Mouse (Mus musculus) frontal cortex, adult 2 months (tissue): ENCODE results near the gene Pdlim7. TPM values are rescaled to one million over a fixed set of nuclear protein-coding genes. Genes with fewer than 3 reads are reported as not detected.

Experiments
- DNase-seq, 2 experiments: peaks; one replicate each; pipeline ENCODE4 v3.0.0; 2022; ENCODE audit warnings: low spot score in 1 of 2; ENCODE audit errors: extremely low spot score in 1 of 2
- polyA plus RNA-seq: library from polyadenylated mRNA; depleted of rRNA; stranded (reverse); fragments of >200 nt; gene quantifications from 2 replicates; pipeline ENCODE4 v1.2.3, GENCODE M21; 2012

Gene Pdlim7
- polyA plus RNA-seq, 1 experiment: 174 TPM

DNA sequence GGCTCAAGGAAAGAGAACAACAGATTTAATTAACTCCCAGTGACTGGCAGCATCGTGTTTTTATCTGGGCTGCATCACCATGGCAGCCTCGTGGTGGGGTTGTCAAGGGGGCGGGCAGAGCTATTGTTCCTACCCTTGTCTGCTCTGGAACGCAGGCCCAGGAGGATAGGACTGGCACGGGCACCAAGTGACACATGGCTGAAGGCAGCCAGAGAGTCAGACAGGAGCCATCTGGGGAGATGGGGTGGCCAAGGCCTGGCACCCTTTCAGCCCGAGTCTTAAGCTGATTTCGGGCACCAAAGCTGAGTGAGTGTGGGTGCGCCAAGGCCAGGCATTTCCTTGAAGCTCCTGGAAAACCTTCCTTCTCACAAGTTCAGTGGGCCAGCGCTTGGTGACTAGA, 43.1 kb downstream of the Pdlim7 start:
- DNase-seq: peak in 1 of 2 experiments; percentile 55

DNA sequence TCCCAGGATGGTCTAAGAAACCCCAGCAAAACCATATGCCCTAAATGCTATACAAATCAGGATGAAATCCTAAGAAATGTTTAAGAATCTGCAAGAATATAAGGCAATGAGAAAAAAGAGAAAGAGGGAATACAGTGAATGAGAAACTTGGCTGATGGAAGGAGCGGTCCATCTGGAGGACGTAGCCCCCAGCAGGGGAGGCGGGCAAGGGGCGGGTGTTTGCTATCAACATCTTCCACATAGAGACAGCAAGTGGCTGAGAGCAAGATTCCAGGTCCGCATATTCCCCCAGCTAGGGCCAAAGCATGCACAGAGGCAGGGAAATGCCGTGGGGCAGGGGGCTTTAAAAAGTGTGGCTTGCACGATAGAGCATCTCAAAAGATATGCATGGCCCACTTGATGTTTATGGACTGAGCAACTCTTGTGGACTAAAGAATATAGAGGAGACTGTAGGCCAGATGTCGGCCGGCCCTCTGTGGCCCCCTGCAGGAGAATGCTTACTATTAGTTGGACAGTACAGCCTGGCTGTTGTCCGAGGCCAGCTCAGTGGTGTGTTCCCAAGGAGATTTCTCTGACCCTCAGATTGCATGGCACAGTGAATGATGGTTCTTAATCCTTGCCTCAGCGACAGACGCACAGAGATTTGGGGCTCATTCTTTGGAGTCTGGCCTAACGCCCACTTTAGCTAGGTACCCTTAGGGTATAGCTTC, 44.5 kb downstream of the Pdlim7 start:
- no peak for DNase-seq

DNA sequence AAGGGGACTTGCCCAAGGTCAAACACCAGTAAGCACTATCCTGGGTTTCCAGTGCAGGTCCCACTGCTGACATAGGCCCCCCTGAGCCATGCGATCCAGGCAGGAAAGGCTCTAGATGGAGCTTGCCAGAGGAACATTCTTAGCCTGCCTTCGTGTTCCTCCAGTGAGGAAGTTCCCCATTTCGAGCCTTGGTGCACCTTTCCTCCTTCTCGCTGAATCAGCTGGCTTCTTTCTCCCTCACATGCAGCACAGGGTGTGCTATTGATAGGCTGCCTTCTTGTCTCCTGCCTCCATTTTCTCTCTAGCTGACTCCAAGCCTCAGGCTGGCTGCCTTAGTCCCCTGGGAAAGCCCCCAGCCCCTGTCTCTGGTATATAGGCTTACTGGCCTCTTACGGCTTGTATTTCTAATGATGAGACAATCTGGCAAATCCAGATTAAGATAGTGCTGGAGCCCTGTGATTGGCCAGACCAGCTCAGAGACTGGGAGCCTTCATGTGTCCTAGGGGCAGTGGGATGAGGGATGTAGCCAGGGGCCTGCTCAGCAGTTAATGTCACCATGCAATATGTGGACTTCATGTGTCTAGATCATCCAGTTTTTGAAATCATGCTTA, 47.5 kb downstream of the Pdlim7 start:
- peak in 1 of 2 experiments; percentile 40 for DNase-seq

DNA sequence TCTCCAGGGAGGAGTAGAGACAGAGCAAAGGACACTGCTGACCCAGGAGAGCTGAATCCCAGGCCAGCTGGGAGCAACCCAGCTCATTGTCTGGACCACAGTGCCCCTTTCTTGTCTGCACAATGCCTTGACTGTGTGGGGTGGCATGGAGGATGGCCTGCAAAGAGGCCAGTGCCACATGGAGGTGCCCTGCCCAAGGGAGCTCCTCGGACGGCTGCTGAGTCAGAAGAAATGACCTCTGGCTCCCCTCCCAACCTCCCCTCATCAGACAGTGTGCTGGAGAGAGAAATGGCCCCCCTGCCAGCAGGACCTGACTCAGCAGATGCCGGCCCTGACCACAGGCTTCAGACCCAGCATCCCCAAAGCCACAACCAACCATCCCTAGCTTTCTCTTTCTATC, 48.3 kb downstream of the Pdlim7 start:
- DNase-seq: peak in 1 of 2 experiments; percentile 36

DNA sequence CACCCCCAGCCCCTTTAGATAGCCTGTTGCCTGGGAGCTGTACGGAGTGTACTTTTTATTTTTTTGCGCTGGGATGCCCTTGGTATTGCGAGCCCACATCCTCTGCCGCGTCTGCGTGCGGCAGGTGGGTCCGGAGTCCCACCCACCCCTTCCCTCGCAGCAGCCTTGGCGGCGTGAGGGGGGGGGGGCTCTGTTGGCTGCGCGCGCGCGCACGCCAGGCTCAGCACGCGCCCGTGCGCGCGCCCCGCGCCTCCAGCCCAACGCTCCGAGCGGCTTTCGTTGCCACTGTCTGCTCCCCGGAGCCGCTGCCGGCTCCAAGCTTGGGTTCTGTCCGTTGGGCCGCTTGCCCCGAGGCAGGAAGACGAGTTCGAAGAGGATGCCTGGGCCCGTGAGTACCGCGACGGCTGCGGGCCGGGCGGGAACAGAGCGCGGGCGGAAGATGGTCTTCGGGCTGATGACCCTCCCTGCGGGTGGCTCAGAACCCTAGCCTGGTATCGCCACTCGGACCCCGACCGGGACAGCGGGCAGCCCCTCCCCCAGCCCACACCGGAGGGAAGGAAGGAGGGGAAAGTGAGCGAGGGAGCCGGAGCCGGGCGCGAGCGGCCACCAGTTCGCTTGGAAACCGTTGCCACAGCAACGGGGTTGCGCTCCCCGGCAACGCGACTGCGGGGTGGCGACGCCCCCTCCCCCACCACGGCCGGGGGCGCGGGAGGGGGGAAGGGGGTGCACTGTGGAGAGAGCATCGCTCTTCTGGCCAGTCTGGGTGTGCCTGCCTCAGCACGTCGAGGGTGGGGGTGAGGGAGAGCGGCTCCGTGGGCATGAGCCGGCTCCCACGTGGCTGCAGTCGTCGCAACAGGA, 49.2 kb downstream of the Pdlim7 start, which contains the start of gene Prr7:
Gene Prr7 (plus strand): TSS at position 241 of the 858 bp plus-strand sequence.
- peak in 1 of 2 experiments; percentile 76 for DNase-seq

DNA sequence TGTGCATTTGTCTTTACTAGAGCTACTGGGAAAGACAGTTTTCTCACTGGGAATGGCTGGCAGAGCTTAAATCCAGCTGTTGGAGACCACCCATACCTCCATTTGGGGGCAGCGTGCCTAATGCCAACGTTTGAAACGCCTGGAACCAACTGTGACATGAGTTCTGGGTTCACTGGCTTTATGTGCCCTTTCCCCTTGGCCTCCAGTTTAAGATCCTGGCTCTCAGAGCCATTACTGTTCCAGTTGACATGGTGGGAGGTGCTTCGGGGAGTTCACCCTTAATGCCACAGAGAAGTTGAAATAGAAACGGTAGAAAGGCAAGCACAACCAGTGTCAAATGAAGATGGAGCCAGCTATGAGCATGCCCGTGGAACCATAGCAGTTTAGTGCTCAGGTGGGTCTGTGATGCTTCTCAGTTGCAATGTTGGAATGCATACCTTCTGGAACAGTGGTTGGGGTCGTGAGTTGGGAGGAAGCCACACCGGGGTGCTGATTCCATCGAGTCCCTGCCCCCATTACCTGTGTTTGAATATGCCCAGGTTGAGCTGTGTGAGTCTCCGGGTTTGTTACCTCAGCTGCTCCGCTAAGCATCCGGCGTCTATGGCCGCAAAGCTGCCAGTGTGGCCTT, 50.0 kb downstream of the Pdlim7 start:
- no peak for DNase-seq

DNA sequence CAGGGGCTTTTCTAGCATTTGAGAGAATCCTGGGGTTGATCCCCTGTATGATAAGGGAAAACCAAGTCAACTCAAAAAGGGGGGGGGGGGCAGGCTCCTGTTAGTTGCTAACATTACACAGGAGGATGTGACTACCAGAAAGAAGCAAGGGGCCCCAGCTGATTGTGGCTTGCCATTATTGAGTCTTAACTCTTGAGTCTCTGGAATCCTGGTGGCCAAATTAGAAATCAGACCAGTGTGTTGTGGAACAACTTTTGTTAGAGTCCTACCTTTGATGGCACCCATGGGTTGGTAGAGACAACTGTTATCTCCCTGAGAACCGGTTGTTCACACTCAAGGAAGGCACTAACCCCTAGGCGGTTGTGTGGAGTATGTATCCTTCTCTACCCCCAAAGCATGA, 50.5 kb downstream of the Pdlim7 start:
- DNase-seq: no peak

DNA sequence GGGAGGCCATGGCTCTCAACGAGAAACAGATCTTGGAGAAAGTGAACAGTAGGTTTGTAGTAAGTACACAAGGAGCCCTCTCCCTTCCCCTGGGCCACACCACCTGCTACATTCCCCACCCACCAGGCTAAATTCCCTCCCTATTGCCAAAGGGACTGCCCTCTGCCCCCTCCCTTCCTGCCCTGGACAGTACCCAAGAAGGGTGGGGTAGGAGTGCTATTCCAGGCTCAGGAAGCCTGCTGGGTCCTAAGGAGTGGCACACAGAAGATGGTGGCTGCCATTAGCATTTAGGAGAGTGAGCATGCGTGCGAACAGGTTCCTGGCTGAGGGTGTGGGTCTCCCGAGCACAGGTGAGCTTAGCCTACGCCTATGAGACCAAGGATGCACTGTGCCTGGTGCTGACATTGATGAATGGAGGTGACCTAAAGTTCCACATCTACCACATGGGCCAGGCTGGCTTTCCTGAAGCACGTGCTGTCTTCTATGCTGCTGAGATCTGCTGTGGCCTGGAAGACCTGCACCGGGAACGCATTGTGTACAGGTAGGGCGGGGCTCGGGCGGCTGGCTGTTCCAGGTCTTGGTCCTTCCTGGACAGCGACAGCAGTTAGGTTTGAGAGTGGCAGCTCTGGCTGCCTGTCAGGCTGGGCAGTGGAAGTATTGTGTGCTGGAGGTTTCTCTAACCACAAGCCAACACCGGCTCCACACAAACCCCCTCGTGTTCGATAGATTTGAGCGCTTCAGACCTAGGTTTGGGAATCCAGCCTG, 61.5 kb downstream of the Pdlim7 start:
- DNase-seq: no peak

DNA sequence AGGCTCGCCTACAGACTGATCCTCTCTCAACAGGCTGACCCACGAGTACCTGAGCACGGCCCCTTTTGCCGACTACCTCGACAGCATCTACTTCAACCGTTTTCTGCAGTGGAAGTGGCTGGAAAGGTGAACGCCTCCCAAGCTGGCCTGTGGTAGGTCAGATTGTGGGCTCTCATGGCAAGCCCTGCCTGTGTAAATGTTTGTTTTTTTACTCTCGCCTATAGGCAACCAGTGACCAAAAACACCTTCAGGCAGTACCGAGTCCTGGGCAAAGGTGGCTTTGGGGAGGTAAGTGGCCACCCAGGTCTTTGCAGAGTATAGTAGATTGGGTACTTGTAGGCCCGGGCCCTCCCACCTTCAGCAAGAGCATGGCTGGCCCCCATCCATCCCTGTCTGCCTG, 62.2 kb downstream of the Pdlim7 start:
- DNase-seq: no peak

DNA sequence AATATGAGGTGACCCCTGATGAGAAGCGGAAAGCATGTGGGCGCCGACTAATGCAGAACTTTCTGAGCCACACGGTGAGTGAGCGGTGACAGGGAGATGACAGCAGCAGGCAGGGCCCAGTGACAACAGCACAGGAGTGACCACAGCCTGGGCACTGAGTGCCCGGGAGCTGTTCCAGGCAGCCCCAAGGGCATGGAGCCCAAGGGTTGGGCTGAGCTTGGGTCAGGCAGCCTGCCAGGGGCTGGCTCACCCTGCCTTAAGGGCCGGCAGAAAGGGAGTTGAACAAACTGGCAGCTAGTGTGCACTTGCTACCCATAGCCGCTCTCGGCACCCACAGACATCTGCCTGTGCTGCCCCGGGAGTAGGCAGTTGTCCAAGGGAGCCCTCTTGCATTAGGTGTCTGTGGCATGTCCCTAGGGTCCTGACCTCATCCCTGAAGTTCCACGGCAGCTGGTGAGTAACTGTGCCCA, 62.9 kb downstream of the Pdlim7 start:
- peak in 1 of 2 experiments; percentile 60 for DNase-seq

DNA sequence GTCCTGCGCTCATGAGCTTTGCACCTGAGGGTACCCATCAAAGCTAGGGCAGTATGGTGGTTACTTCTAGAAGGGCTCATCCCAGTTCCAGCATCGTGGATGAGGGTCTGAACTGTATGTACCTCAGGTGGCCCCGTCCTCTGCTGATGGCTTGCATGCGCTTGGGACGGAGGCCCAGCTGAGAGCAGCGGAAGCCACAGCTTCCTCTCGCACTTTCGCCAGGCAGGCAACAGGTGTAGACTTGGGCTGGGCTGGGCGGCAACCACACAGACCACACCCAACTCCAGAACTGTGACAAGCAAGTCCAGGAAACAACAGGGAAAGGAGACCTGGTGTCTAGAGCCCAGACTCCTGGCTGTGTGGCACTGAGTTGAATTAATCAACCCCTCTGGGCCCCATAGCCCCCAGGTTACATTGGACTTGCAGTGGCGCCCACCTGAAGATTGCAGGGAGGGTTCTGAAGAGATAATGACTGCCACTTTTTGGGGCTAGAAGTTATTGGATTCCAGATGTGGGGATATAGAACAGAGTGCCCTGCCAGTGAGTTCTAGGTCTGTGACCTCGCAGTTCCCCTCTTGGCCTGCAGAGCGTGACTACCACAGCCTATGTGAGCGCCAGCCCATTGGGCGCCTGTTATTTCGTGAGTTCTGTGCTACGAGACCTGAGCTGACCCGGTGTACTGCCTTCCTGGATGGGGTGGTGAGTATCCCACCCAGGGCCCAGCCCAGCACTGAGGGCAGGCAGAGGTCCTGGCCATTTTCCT, 63.6 kb downstream of the Pdlim7 start:
- DNase-seq: no peak

DNA sequence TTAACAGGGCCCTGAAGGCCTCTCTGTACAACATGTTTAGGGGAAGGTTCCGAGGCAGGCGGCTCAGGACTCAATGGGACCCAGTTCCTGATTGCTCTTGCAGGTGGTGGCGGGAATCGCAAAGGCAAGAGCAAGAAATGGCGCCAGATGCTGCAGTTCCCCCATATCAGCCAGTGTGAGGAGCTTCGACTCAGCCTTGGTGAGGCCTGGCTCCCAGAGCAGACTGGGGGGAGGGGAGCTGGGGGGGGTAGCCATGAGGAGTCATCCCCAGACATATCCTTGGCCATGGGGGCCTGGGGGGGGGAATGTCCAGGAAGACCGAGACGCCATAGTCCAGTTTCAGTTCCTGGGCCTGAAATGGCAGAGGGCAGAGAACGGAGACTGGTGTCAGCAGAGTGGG, 64.3 kb downstream of the Pdlim7 start:
- DNase-seq: no peak

DNA sequence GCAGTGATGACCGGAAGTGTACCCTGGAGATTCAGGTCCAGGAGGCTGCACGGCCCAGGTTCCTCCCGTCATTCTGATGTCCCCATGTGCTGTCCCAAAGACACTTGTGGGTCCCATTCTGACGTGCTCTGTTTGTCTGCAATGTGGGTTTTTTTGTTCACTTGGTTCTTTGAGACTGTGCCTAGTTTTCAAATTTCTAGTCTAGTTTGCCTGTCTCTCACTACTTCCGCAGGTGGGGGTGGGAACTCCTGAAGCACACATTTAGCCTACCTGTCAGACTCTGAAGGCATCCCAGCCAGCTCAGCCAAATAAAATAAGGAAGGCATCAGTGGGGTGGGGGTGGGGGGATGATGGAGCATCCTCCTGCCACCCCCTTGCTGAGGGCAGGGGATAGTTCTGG, 65.3 kb downstream of the Pdlim7 start:
- DNase-seq: no peak

DNA sequence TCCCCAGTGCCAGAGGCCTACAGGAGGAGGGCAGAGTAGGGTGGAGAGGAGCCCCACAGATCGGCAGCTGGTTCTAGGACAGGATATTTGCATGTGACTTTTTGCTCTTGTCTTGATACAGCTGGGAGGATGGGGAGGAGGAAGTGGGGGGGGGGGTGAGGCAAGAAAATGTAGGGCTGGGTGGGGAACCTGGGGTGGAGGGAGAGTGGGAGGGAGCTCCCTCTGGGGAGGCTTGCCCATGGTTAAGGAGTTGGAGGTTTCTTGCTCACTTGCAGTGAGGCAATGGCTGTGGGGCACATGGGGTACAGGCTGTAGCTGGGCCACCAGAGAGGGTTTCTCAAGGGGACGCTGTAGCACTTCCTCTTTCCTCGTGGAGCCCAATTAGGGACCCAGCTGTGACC, 65.9 kb downstream of the Pdlim7 start:
- DNase-seq: no peak

DNA sequence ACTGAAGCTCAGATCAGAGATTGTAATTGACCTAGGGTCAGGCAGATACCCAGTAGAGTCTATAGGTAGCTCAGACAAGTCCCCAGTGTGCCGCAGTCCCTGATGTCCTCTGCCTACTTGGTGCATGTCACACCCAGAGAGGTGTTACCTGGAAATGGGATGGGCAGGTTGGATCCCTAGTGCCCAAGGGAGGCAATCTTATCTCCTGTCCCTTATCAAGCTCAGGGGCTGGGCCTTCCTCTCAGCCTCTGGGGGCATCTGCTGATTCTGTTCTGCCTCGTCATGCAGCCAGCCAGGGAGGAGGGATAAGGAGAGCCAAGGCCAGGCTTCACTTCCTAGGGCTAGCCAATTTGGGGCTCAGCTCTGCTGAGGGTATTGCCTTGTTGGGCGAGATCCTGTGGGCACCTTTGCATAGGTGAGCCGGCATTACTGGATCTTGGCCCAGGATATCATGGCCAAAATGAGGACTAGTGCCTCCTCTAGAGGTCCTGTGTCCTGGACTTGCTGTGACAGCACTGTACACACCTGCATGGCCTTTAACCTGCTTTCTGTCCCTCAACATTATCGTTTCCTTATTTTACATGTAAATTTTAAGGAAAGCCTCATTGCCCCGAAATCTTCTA, 66.9 kb downstream of the Pdlim7 start:
- DNase-seq: no peak
